Mouse (Mus musculus) effector memory CD4-positive, alpha-beta T cell, adult 7 months (primary cell): Measurements from ENCODE around the gene Vwc2l. TPM values are rescaled to one million over a fixed set of nuclear protein-coding genes. Genes with fewer than 3 reads are reported as not detected.

Source experiments
- polyA plus RNA-seq: library from polyadenylated mRNA; unstranded; fragments of 100-300 nt; shearing (Covaris generic); gene quantifications from one replicate; pipeline ENCODE4 v1.2.1, GENCODE M21; 2017

Gene Vwc2l
- not detected for polyA plus RNA-seq

DNA sequence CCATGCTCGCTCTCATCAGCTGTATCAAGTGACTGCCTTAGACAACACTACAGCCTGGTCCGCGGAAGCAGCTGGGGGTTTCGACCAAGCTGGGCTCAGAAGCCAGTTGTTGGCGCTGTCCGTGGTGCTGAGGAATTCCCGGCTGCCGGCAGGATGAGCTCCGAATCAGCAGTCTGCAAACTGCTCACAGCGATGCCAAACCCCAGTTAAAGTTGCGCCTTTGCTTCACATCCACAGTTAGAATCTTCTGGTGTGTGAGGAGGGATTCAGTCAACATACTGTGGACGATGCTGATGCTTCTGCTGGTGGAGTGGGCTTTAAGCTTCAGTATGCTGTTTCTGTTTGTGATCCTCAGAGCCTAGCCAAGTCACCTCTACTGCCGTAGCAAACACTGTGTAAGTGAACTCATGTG, at the start of gene Vwc2l:
Gene Vwc2l, plus strand, starts transcription at position 61 of the 412 bp plus-strand sequence.

